ENCODE assay signal across 26 mouse cellular contexts in the genomic region with DNA sequence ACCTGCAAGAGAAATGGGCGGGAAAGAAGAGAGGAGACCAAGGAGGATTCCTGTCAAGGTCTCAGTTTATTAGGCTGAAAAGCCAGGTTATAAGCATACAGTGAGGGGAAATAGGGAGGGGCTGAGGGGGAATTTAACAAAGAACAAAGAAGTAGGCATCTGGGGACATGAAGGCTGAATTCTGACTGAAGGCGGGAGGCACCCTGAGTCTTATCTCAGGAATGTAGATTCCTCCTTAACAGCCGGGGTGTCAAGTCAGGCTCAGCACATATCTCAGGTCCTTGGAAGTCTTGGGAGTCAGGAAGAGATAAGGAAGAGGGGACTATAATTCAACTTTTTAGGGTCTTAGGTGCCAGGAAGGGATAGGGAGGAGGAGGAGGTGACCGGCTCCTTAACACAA. TPM values are rescaled to one million over a fixed set of nuclear protein-coding genes. Genes with fewer than 3 reads are reported as not detected.
"Had no signal": no experiment of that assay in that cellular context is flagged by ENCODE, and none has a peak within 500 bp of the region (broad histone marks: within the 10 kb centered on the region; RNA-seq: fewer than 3 reads in every experiment).

No protein-coding gene starts in this region.

RNA-seq across cellular contexts. Expression of a gene that starts 36.6 kb away (rescaled TPM):
- polyA plus RNA-seq: heart, embryonic 11.5 days; heart, embryonic 12.5 days; heart, embryonic 13.5 days; heart, embryonic 14.5 days; heart, embryonic 15.5 days; heart, embryonic 16.5 days; heart, postnatal 0 days; hindbrain, embryonic 10.5 days; hindbrain, embryonic 11.5 days; hindbrain, embryonic 12.5 days; hindbrain, embryonic 13.5 days; hindbrain, embryonic 14.5 days; hindbrain, embryonic 15.5 days; hindbrain, embryonic 16.5 days; hindbrain, postnatal 0 days; inflammation-experienced regulatory T-cells, adult 6 months; intestine, embryonic 14.5 days; intestine, embryonic 15.5 days; intestine, embryonic 16.5 days; intestine, postnatal 0 days; kidney, adult 2 months; kidney, embryonic 14.5 days; kidney, embryonic 15.5 days; kidney, embryonic 16.5 days; kidney, postnatal 0 days; large intestine, adult 2 months had no signal

RNA-seq across cellular contexts. Expression of a gene that starts 40.5 kb away (rescaled TPM):
- polyA plus RNA-seq: heart, embryonic 11.5 days; heart, embryonic 12.5 days; heart, embryonic 13.5 days; heart, embryonic 14.5 days; heart, embryonic 15.5 days; heart, embryonic 16.5 days; heart, postnatal 0 days; hindbrain, embryonic 10.5 days; hindbrain, embryonic 11.5 days; hindbrain, embryonic 12.5 days; hindbrain, embryonic 13.5 days; hindbrain, embryonic 14.5 days; hindbrain, embryonic 15.5 days; hindbrain, embryonic 16.5 days; hindbrain, postnatal 0 days; inflammation-experienced regulatory T-cells, adult 6 months; intestine, embryonic 14.5 days; intestine, embryonic 15.5 days; intestine, embryonic 16.5 days; intestine, postnatal 0 days; kidney, adult 2 months; kidney, embryonic 14.5 days; kidney, embryonic 15.5 days; kidney, embryonic 16.5 days; kidney, postnatal 0 days; large intestine, adult 2 months had no signal
